Mouse (Mus musculus) small intestine, adult 2 months (tissue): ENCODE results near the gene Snx13. TPM values are rescaled to one million over a fixed set of nuclear protein-coding genes. Genes with fewer than 3 reads are reported as not detected.
A peak's percentile ranks its signal among the peaks of the same experiment; 100 is the strongest.

Source experiments
- H3K27ac ChIP-seq: fragments of 200-500 bp; 2 replicates; pipeline ENCODE4 v1.5.1; 2012; ENCODE audit warnings: low read depth, low read length, control low read depth, inconsistent platforms; ENCODE audit not compliant: insufficient read depth
- H3K27me3 ChIP-seq: fragments of 200-500 bp; 2 replicates; pipeline ENCODE4 v1.6.1; 2012; ENCODE audit warnings: mild to moderate bottlenecking, moderate library complexity, low read length, inconsistent platforms; ENCODE audit not compliant: control insufficient read depth, insufficient read depth
- H3K36me3 ChIP-seq: fragments of 200-500 bp; 2 replicates; pipeline ENCODE4 v1.6.1; 2012; ENCODE audit warnings: mild to moderate bottlenecking, low read length, control low read depth, inconsistent platforms; ENCODE audit not compliant: control insufficient read depth, insufficient read depth
- H3K4me1 ChIP-seq: fragments of 200-500 bp; 2 replicates; pipeline ENCODE4 v1.6.1; 2012; ENCODE audit warnings: low read length, inconsistent platforms, mixed read lengths; ENCODE audit not compliant: control insufficient read depth, insufficient read depth, insufficient read length
- H3K4me3 ChIP-seq: fragments of 200-500 bp; 2 replicates; pipeline ENCODE4 v1.5.1; 2012; ENCODE audit warnings: low read depth, mild to moderate bottlenecking, control low read depth, inconsistent platforms, low read length, moderate library complexity
- CTCF ChIP-seq: fragments of 200-500 bp; IDR thresholded peaks from 2 replicates; pipeline ENCODE4 v1.5.1; 2012; ENCODE audit warnings: low read depth, mild to moderate bottlenecking, control low read depth, inconsistent platforms, low read length, moderate library complexity, mixed read lengths; ENCODE audit not compliant: insufficient replicate concordance, insufficient read length; ENCODE audit errors: extremely low read depth
- POLR2A ChIP-seq: fragments of 200-500 bp; IDR thresholded peaks from 2 replicates; pipeline ENCODE4 v1.6.1; 2012; ENCODE audit warnings: low read depth, mild to moderate bottlenecking, control low read depth, inconsistent platforms, low read length, moderate library complexity
- WGBS: fragments of 180-500 bp; shearing (Covaris S2); methylation state at CpG from one replicate; pipeline ENCODE4 v1.1.7; 2018; 5-methylcytosine and 5-hydroxymethylcytosine counted together
- polyA plus RNA-seq: library from polyadenylated mRNA; depleted of rRNA; stranded (reverse); fragments of >200 nt; gene quantifications from 2 replicates; pipeline ENCODE4 v1.2.3, GENCODE M21; 2012

Gene Snx13
- polyA plus RNA-seq, 1 experiment = 3.0 TPM

GRCm38 (mm10) chr12:35025916-35026432, 21.0 kb upstream of the Snx13 start:
- Histone ChIP-seq H3K4me1 (peaks cover 4% of the 10 kb centered on the region; the same call in 1 of the 2 replicates), H3K27ac (no peak overlapping the region), H3K27me3 (no peaks in the 10 kb centered on the region), H3K36me3 (no peaks in the 10 kb centered on the region), H3K4me3 (no peak overlapping the region)
- WGBS = 31% methylated on average over 4 of the region's 4 CpGs
- TF ChIP-seq CTCF = no peak

DNA sequence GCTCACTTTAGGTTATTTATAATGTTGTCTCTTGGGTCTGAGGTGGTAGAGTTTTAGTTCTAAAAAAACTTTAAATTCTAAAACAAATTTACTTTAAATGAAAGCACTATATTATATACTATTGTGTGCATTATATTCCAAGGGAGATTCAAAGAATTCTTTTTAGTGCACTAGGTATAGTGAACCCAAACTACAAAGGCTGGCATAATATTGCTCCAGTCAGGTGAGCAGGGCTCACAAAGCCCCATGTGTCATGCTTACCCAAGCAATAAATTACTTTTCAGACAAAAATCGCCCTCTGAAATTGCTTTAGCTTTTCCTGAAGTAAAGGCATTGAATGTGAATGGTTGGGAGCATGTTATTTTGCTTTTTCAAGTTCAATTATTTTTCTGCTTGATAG, 19.5 kb upstream of the Snx13 start:
- no peak overlapping the region for H3K4me3 ChIP-seq
- no peaks in the 10 kb centered on the region for H3K4me1 ChIP-seq
- H3K27ac ChIP-seq = no peak overlapping the region
- H3K27me3 ChIP-seq = no peaks in the 10 kb centered on the region
- WGBS = 73% methylated on average over 1 of the region's 1 CpGs
- TF ChIP-seq POLR2A = no peak
- no peak for TF ChIP-seq CTCF
- no peaks in the 10 kb centered on the region for H3K36me3 ChIP-seq

GRCm38 (mm10) chr12:35038668-35039570, 8.1 kb upstream of the Snx13 start:
- Histone ChIP-seq H3K4me3 (peak overlapping the region; percentile 14), H3K27me3 (no peaks in the 10 kb centered on the region), H3K4me1 (no peaks in the 10 kb centered on the region), H3K36me3 (no peaks in the 10 kb centered on the region), H3K27ac (peak overlapping the region; percentile 25)
- TF ChIP-seq POLR2A = no peak
- TF ChIP-seq CTCF = no peak
- WGBS = 23% methylated on average over 14 of the region's 14 CpGs

DNA sequence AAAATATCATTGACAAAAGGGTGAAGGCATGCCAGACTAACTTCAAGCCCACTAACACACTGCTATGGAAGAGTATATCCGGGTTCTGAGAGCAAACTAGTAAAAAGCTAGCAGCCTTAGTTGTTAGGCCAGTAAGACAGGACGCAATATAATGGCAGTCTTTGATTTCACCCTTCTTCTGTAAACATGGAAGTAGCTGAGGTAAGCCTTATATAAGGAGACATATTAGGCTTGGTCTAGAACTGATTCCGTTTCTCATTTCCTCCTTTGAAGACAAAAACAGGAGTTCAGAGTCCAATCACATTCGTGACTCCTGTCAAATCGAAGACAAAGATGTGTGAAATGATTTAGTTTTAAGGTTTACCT, 7.4 kb upstream of the Snx13 start:
- Histone ChIP-seq H3K27ac (no peak overlapping the region), H3K27me3 (no peaks in the 10 kb centered on the region), H3K4me3 (no peak overlapping the region), H3K4me1 (no peaks in the 10 kb centered on the region), H3K36me3 (no peaks in the 10 kb centered on the region)
- 15% methylated on average over 5 of the region's 5 CpGs for WGBS
- TF ChIP-seq CTCF = no peak
- TF ChIP-seq POLR2A = no peak

- TF ChIP-seq CTCF (no peak), POLR2A (no peak)
- no peak overlapping the region for H3K4me3 ChIP-seq
- H3K27me3 ChIP-seq = no peaks in the 10 kb centered on the region
- H3K27ac ChIP-seq = no peak overlapping the region
- no peaks in the 10 kb centered on the region for H3K36me3 ChIP-seq
- WGBS = 80% methylated on average over 8 of the region's 8 CpGs
- no peaks in the 10 kb centered on the region for H3K4me1 ChIP-seq
These were observed 5.0 kb upstream of the Snx13 start for GRCm38 (mm10) chr12:35041964-35042363.

- under 1% methylated on average over 36 of the region's 36 CpGs for WGBS
- Histone ChIP-seq H3K27me3 (no peaks in the 10 kb centered on the region), H3K4me1 (peaks cover 2% of the 10 kb centered on the region; the same call in 1 of the 2 replicates), H3K36me3 (no peaks in the 10 kb centered on the region), H3K27ac (peak overlapping the region; percentile 82), H3K4me3 (peak overlapping the region; percentile 89)
- TF ChIP-seq CTCF (no peak), POLR2A (no peak)
These were observed 532 bp upstream of the Snx13 start for GRCm38 (mm10) chr12:35046310-35046998.

DNA sequence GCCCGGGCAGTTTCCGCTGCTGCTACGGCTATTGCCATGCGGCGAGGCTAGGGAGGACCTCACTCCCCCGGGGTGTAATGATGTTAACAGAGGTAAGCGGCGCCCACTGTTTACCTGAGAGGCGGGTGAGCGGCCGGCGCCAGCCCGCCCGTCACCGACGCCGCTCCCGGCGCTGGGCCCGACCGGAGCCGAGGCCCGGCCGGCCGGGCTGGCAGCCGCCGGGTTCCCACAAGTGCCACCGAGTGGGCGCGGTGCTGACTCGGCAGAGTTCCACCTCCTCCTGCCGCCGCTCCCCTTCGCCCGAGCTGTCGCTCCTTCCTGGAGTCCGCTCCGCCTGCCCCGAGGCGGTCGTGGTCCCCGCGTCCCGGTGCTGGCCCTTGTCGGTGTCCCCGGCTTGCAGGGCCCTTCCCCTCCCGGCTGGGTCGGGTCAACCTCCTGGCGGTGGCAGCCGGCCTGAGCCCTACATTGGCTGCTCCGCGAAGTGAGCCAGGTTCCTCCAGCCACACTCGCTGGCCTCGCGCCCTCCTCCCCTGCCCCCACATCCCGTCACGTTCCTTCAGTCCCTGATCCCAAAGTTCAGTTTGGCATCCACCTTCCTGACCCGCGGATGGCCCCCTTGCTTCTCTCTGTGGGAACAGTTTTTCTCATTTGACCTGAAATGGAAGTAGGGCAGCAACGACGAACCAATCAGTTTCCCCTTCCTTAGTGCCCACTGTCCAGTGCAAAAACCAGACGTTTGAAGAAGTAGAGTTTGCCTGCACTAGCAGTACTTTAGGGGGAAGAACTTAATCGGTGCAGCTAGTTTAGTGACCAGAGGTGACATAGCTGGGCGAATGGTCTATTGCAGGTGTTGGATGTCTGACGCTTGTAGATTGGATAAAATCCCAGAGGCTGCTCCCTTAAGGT, 587 bp downstream of the Snx13 start:
- H3K27ac ChIP-seq = peak overlapping the region; percentile 90
- H3K4me1 ChIP-seq = peaks cover 2% of the 10 kb centered on the region; the same call in 1 of the 2 replicates
- no peak for TF ChIP-seq CTCF
- peak; percentile 18; the same call in 1 of the 2 replicates for TF ChIP-seq POLR2A
- no peaks in the 10 kb centered on the region for H3K27me3 ChIP-seq
- H3K36me3 ChIP-seq = no peaks in the 10 kb centered on the region
- peak overlapping the region; percentile 89 for H3K4me3 ChIP-seq
- under 1% methylated on average over 65 of the region's 65 CpGs for WGBS
